Mouse (Mus musculus): Measurements from ENCODE around the gene 6430531B16Rik. TPM values are rescaled to one million over a fixed set of nuclear protein-coding genes. Genes with fewer than 3 reads are reported as not detected.

Gene 6430531B16Rik
- polyA plus RNA-seq, 1 experiment = not detected

DNA sequence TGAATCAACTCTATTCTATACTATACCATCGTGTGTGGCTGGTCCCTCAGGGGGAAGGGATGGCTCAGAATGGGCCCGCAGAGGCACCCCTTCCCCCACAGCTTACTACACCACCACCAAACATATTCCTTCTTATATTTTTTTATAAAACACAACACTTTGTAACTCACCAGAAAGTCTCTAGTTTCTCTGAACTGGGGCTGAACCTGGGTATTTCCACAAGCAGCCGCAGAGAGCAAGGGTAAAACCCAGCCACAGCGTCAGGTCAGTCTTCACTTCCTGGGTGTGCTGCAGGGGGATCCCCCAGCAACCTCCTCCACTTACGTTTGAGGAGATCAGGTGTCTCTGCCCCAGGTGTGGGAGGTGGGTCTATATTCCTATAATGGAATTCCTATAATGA lies 10.1 kb downstream of the 6430531B16Rik start:
- peaks cover 11% of the 10 kb centered on the region; the same call in 1 of the 2 replicates for H3K4me1 ChIP-seq (ENCODE audit: control insufficient read depth, insufficient read depth, low read length)
- WGBS = 48% methylated on average over 5 of the region's 5 CpGs
- no peak overlapping the region for H3K27ac ChIP-seq (ENCODE audit: control insufficient read depth, insufficient read depth, low read depth, low read length, poor library complexity)
- H3K4me3 ChIP-seq (replicated peaks; ENCODE audit: control insufficient read depth, low read depth, low read length) = no peak overlapping the region
- TF ChIP-seq CTCF (IDR thresholded peaks at IDR 0.05; ENCODE audit: control insufficient read depth, insufficient read depth, low read length) = no peak

DNA sequence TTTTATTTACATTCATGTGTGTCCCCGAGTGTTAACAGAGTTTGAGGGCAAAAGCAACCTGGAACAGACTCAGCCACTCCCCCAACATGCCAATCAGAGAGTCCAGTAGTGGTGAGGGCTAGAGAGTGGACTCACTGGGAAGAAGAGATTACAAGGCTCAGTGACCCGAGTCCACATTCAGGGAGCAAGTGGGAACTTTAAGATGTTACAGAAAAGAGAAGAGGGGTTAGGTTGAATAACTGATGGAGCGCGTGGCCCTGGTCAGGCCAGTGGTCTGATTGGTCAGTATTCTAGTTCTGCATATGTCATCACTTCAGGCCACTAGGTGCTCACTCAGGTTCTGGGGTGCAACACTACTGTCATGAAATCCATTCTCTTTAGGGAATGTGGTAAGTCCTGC lies 11.4 kb downstream of the 6430531B16Rik start:
- Histone ChIP-seq H3K27ac (ENCODE audit: control insufficient read depth, insufficient read depth, low read depth, low read length, poor library complexity) (no peak overlapping the region), H3K4me1 (ENCODE audit: control insufficient read depth, insufficient read depth, low read length) (peaks cover 8% of the 10 kb centered on the region; the same call in 1 of the 2 replicates), H3K4me3 (replicated peaks; ENCODE audit: control insufficient read depth, low read depth, low read length) (no peak overlapping the region)
- 53% methylated on average over 4 of the region's 4 CpGs for WGBS
- TF ChIP-seq POLR2A (IDR thresholded peaks at IDR 0.05; ENCODE audit: borderline replicate concordance, control insufficient read depth, low read depth, low read length) (no peak), CTCF (IDR thresholded peaks at IDR 0.05; ENCODE audit: control insufficient read depth, insufficient read depth, low read length) (no peak)

DNA sequence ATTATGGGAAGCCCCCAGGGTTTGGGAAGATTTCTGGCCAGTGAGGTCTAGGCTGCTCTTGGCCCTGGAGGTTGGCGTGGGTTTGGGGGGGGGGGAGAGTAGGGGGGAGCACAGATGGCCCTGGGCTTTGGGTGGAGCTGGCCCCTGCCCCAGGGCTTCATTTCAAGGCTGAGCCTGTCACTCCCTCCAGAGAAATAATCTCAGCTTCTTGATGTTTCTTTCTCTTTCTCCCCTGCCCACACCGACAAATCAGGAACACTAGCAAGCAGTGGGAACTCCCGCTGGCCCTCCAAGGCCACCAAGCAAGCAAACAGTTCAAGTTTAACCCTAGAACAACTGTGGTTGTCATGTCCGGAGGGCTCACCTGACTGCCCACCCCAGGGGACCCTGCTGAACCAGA lies 14.7 kb downstream of the 6430531B16Rik start:
- TF ChIP-seq CTCF (IDR thresholded peaks at IDR 0.05; ENCODE audit: control insufficient read depth, insufficient read depth, low read length) (no peak), POLR2A (IDR thresholded peaks at IDR 0.05; ENCODE audit: borderline replicate concordance, control insufficient read depth, low read depth, low read length) (no peak)
- 74% methylated on average over 4 of the region's 4 CpGs for WGBS
- no peak overlapping the region for H3K27ac ChIP-seq (ENCODE audit: control insufficient read depth, insufficient read depth, low read depth, low read length, poor library complexity)
- H3K4me1 ChIP-seq (ENCODE audit: control insufficient read depth, insufficient read depth, low read length) = no peaks in the 10 kb centered on the region
- no peak overlapping the region for H3K4me3 ChIP-seq (replicated peaks; ENCODE audit: control insufficient read depth, low read depth, low read length)

DNA sequence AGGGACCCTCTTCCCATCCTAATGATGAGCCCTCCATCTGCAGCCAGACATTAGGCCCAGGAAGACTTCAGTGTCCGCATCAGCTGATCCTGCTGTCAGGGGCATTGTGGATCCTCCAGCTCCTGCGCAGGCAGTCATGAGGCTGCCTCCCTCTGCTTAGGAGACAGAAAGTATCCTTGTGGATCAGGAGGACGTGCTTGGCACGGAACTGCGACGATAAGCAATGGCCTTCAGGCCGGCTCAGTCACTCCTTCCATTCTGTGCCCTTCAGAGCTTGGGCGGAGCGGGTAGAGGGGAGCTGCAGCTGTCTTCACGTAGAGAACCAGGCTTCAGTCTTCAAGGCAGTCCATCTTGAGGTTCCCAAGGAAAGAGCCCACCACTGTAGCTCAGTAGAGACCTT lies 17.4 kb downstream of the 6430531B16Rik start:
- Histone ChIP-seq H3K4me1 (ENCODE audit: control insufficient read depth, insufficient read depth, low read length) (no peaks in the 10 kb centered on the region; the same call in 1 of the 2 replicates), H3K4me3 (replicated peaks; ENCODE audit: control insufficient read depth, low read depth, low read length) (no peak overlapping the region), H3K27ac (ENCODE audit: control insufficient read depth, insufficient read depth, low read depth, low read length, poor library complexity) (no peak overlapping the region)
- no peak for TF ChIP-seq POLR2A (IDR thresholded peaks at IDR 0.05; ENCODE audit: borderline replicate concordance, control insufficient read depth, low read depth, low read length)
- TF ChIP-seq CTCF (IDR thresholded peaks at IDR 0.05; ENCODE audit: control insufficient read depth, insufficient read depth, low read length) = no peak
- WGBS = 81% methylated on average over 10 of the region's 10 CpGs

DNA sequence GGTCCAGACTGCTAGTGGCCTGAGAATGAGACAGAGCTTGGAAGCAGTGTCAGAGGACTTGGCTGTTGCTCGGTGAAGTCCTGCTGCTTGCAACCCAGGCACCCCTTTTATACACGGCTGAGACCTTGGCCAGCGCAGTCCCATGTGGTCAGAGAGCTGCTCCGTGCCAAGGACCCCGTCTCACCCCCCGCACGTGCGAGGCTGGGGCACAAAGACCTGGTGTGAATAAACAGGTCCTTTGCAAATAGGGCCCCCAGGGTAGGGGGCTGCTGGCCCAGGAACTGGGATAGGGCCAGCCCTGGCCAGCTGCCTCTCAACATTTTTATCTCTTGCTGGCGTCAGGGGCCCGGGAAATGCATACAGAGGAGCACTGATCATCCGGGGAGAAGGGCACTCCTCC lies 20.6 kb downstream of the 6430531B16Rik start:
- no peak overlapping the region for H3K27ac ChIP-seq (ENCODE audit: control insufficient read depth, insufficient read depth, low read depth, low read length, poor library complexity)
- no peak overlapping the region for H3K4me3 ChIP-seq (replicated peaks; ENCODE audit: control insufficient read depth, low read depth, low read length)
- WGBS = 48% methylated on average over 11 of the region's 11 CpGs
- no peak for TF ChIP-seq POLR2A (IDR thresholded peaks at IDR 0.05; ENCODE audit: borderline replicate concordance, control insufficient read depth, low read depth, low read length)
- no peak for TF ChIP-seq CTCF (IDR thresholded peaks at IDR 0.05; ENCODE audit: control insufficient read depth, insufficient read depth, low read length)
- no peaks in the 10 kb centered on the region; the same call in 1 of the 2 replicates for H3K4me1 ChIP-seq (ENCODE audit: control insufficient read depth, insufficient read depth, low read length)

DNA sequence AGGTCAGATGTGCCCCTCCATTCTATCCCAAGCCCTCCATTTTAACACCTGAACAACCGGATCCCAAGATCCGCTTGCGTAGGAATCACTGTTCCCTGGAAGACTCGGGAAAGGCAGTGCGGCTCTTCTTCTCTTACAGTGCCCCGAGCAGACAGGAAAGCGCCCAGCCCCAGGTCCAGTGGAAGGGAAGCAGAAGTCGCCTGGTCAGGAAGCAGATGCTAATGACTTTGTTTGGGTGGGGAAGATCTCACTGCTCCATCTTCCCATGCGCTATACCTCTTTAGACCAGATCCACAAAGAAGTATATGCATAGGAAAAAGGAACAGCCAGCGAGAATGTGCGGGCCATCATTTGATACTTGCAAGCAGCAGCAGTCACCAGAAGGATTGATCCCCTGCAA lies 21.1 kb downstream of the 6430531B16Rik start:
- WGBS = 6% methylated on average over 11 of the region's 11 CpGs
- no peak for TF ChIP-seq CTCF (IDR thresholded peaks at IDR 0.05; ENCODE audit: control insufficient read depth, insufficient read depth, low read length)
- no peak for TF ChIP-seq POLR2A (IDR thresholded peaks at IDR 0.05; ENCODE audit: borderline replicate concordance, control insufficient read depth, low read depth, low read length)
- Histone ChIP-seq H3K4me1 (ENCODE audit: control insufficient read depth, insufficient read depth, low read length) (no peaks in the 10 kb centered on the region; the same call in 1 of the 2 replicates), H3K4me3 (replicated peaks; ENCODE audit: control insufficient read depth, low read depth, low read length) (no peak overlapping the region), H3K27ac (ENCODE audit: control insufficient read depth, insufficient read depth, low read depth, low read length, poor library complexity) (no peak overlapping the region)

DNA sequence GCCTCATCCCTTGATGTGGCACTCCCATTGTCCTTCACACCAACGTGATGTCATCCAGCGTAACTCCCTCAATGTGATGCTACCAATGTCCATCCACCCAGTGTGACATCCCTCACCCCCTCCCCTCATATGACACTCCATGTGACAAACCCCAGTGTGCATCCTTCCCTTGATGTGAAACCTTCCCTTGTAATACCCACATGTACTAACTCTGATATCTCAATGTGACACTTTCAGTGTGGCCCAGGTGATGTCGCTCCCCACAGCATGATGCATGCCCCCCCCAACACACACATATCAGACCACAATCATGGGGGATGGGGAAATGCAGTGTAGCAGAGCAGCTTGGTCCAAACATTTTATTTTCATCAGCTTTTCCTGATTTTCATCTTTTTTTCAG lies 21.9 kb downstream of the 6430531B16Rik start:
- H3K27ac ChIP-seq (ENCODE audit: control insufficient read depth, insufficient read depth, low read depth, low read length, poor library complexity) = no peak overlapping the region
- no peak for TF ChIP-seq CTCF (IDR thresholded peaks at IDR 0.05; ENCODE audit: control insufficient read depth, insufficient read depth, low read length)
- TF ChIP-seq POLR2A (IDR thresholded peaks at IDR 0.05; ENCODE audit: borderline replicate concordance, control insufficient read depth, low read depth, low read length) = no peak
- H3K4me3 ChIP-seq (replicated peaks; ENCODE audit: control insufficient read depth, low read depth, low read length) = no peak overlapping the region
- 84% methylated on average over 3 of the region's 3 CpGs for WGBS
- H3K4me1 ChIP-seq (ENCODE audit: control insufficient read depth, insufficient read depth, low read length) = no peaks in the 10 kb centered on the region; the same call in 1 of the 2 replicates

DNA sequence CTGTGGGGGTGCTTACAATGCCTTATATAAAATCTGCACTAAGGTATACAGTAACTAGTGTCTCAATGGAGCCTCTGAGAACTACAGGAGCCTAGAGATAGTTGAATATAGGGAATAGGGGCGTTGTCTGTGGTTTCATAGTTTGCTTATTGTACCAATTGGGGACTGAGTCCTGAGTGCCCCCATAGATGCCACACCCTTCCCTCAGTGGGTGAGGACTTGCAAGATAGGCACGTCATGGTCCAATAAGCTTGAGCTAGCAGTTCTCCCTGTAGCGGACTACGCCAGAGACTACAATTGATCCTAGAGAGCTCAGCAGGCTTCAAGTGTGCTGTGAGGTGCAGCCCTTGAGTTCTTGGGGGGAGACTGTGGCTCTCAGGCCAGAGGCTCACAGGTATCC lies 23.1 kb downstream of the 6430531B16Rik start:
- no peak overlapping the region for H3K4me3 ChIP-seq (replicated peaks; ENCODE audit: control insufficient read depth, low read depth, low read length)
- 70% methylated on average over 4 of the region's 4 CpGs for WGBS
- H3K4me1 ChIP-seq (ENCODE audit: control insufficient read depth, insufficient read depth, low read length) = no peaks in the 10 kb centered on the region; the same call in 1 of the 2 replicates
- H3K27ac ChIP-seq (ENCODE audit: control insufficient read depth, insufficient read depth, low read depth, low read length, poor library complexity) = no peak overlapping the region
- TF ChIP-seq CTCF (IDR thresholded peaks at IDR 0.05; ENCODE audit: control insufficient read depth, insufficient read depth, low read length) (no peak), POLR2A (IDR thresholded peaks at IDR 0.05; ENCODE audit: borderline replicate concordance, control insufficient read depth, low read depth, low read length) (no peak)

DNA sequence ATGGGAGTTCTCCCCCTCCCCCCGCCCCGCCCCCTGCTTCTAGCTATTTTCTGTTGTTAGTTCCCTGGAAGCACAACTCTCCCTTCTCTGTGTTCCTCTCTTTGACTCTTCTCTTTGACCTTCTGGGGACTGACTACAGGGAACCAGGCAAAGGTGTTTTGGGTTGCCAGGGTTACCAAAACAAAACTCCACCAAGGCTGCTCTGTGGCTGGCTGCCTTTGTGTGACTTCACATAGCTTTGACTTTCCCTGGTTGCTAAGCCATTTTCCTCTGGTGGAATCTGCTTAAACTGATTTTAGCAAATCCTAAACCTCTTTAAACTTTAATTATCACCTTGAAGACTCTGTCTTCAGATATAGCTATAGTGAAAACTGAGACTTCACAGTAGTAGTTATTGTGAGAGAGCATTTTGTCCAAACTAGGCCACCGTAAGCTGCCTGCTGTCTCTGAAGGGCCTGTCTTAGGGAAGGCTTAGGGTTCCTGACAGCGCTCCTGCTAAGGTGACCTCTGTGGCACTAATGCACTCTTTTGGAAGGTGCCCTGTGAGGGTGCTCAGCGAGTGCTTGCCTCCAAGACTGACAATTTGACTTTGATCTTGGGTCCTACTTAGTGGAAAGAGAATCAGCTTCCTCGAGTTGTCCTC lies 26.4 kb downstream of the 6430531B16Rik start:
- Histone ChIP-seq H3K4me1 (ENCODE audit: control insufficient read depth, insufficient read depth, low read length) (no peaks in the 10 kb centered on the region; the same call in none of the 2 replicates), H3K4me3 (replicated peaks; ENCODE audit: control insufficient read depth, low read depth, low read length) (no peak overlapping the region), H3K27ac (ENCODE audit: control insufficient read depth, insufficient read depth, low read depth, low read length, poor library complexity) (no peak overlapping the region)
- WGBS = 88% methylated on average over 6 of the region's 6 CpGs
- TF ChIP-seq CTCF (IDR thresholded peaks at IDR 0.05; ENCODE audit: control insufficient read depth, insufficient read depth, low read length) = no peak
- no peak for TF ChIP-seq POLR2A (IDR thresholded peaks at IDR 0.05; ENCODE audit: borderline replicate concordance, control insufficient read depth, low read depth, low read length)
